Mouse (Mus musculus) heart, postnatal 4 days (tissue): ENCODE measurements around the gene Bard1. TPM values are rescaled to one million over a fixed set of nuclear protein-coding genes. Genes with fewer than 3 reads are reported as not detected.

Source experiments
- DNase-seq: peaks from one replicate; pipeline ENCODE4 v3.0.0; 2021
- total RNA-seq, 2 experiments: library from RNA; stranded (reverse); gene quantifications; 2 replicates each; pipeline ENCODE4 v1.2.3; 2021

Bard1 gene
- total RNA-seq, 2 experiments from 2014 or later: 9.2 to 10.9 TPM

GRCm38 (mm10) chr1:71052252-71052651 lies 50.7 kb downstream of the Bard1 start:
- DNase-seq: no peak

- DNase-seq: no peak
Measured at GRCm38 (mm10) chr1:71045141-71045540, 57.8 kb downstream of the Bard1 start.

- DNase-seq: no peak
Measured at GRCm38 (mm10) chr1:71043951-71044350, 59.0 kb downstream of the Bard1 start.

- no peak for DNase-seq
Measured at GRCm38 (mm10) chr1:71036999-71037398, 65.9 kb downstream of the Bard1 start.

- DNase-seq: no peak
Measured at GRCm38 (mm10) chr1:71035565-71035964, 67.4 kb downstream of the Bard1 start.

- no peak for DNase-seq
Measured at GRCm38 (mm10) chr1:71022766-71023165, 80.2 kb downstream of the Bard1 start.

- no peak for DNase-seq
Measured at GRCm38 (mm10) chr1:71014345-71014744, 88.6 kb downstream of the Bard1 start.

GRCm38 (mm10) chr1:71005998-71006397 lies 96.9 kb downstream of the Bard1 start:
- no peak for DNase-seq

GRCm38 (mm10) chr1:71004177-71004576 lies 98.8 kb downstream of the Bard1 start:
- DNase-seq: no peak

GRCm38 (mm10) chr1:71003741-71004140 lies 99.2 kb downstream of the Bard1 start:
- no peak for DNase-seq

- no peak for DNase-seq
Measured at GRCm38 (mm10) chr1:70997377-70997993, 105.5 kb downstream of the Bard1 start.

- DNase-seq: no peak
Measured at GRCm38 (mm10) chr1:70996766-70997165, 106.2 kb downstream of the Bard1 start.
